Mouse (Mus musculus): ENCODE results near the gene Ube2d3.
"Not testable (repeated sequence)": the region's sequence is repeated elsewhere in the genome, so short reads cannot be mapped to it uniquely, and the experiment has no call there.

DNA sequence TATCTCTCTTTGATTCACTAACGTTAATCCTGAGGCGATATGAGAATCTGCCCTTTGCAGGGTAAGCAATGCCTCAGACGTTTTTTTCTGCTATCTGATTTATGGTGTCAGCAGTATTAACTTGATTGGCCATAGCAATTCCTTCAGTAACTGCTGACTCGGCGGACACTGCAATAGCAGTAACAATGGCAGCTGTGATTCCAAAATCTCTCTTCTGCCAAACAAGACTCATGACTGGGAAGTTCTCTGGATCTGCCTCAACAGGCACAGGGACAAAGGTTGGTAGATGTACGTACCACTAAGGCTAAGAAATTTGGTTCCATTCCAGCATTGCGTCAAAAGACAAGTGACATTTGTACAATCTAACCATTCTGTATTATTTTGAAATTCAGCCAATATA lies 55.4 kb downstream of the Ube2d3 start:
- TF ChIP-seq TAL1, GATA1 (IDR thresholded peaks at IDR 0.05; ENCODE audit: low read length): not testable (repeated sequence)

Measured in erythroblast, embryonic 14.5 days (primary cell).